Mouse (Mus musculus) heart, adult 2 months (tissue): ENCODE measurements at regions not wholly inside any gene's neighbourhood (a gene's known extent, or its start where the extent isn't known, plus 50 kb on each side); places are given as distances from the start of the nearest gene placed in this dataset.

Experiments
- DNase-seq, 2 experiments: peaks; one replicate each; pipeline ENCODE4 v3.0.0; 2021
- H3K27ac ChIP-seq: fragments of 200-600 bp; 2 replicates; pipeline ENCODE4 v1.8.1; 2022
- H3K27me3 ChIP-seq: fragments of 200-500 bp; 2 replicates; pipeline ENCODE4 v1.6.1; 2012; ENCODE audit warnings: mild to moderate bottlenecking, low read length, inconsistent platforms, mixed read lengths; ENCODE audit not compliant: control insufficient read depth, insufficient read depth
- H3K36me3 ChIP-seq: fragments of 200-500 bp; 2 replicates; pipeline ENCODE4 v1.6.1; 2012; ENCODE audit warnings: low read length, inconsistent platforms; ENCODE audit not compliant: control insufficient read depth, insufficient read depth
- H3K4me1 ChIP-seq: fragments of 200-500 bp; 2 replicates; pipeline ENCODE4 v1.6.1; 2011; ENCODE audit warnings: low read length; ENCODE audit not compliant: control insufficient read depth, insufficient read depth
- H3K4me3 ChIP-seq: fragments of 200-600 bp; 2 replicates; pipeline ENCODE4 v1.8.1; 2022
- H3K79me2 ChIP-seq: fragments of 200-500 bp; replicated peaks from 2 replicates; pipeline ENCODE4 v1.6.1; 2012; ENCODE audit warnings: mild to moderate bottlenecking, inconsistent platforms, low read length, moderate library complexity, mixed read lengths; ENCODE audit not compliant: control insufficient read depth, insufficient read depth
- H3K9ac ChIP-seq: fragments of 200-500 bp; 2 replicates; pipeline ENCODE4 v1.6.1; 2012; ENCODE audit warnings: low read depth, mild to moderate bottlenecking, control low read depth, inconsistent platforms, low read length, mixed read lengths
- CTCF ChIP-seq: fragments of 200-600 bp; IDR thresholded peaks from 2 replicates; pipeline ENCODE4 v1.8.1; 2022; ENCODE audit warnings: antibody characterized with exemption, mild to moderate bottlenecking, moderate library complexity
- EP300 ChIP-seq: fragments of 200-500 bp; IDR thresholded peaks from 2 replicates; pipeline ENCODE4 v1.6.1; 2011; ENCODE audit warnings: low read depth, low read length, control low read depth; ENCODE audit not compliant: insufficient read depth
- POLR2A ChIP-seq: fragments of 200-500 bp; IDR thresholded peaks from 2 replicates; pipeline ENCODE4 v1.6.1; 2011; ENCODE audit warnings: mild to moderate bottlenecking, low read depth, low read length, control low read depth; ENCODE audit not compliant: insufficient read depth
- WGBS: fragments of 180-500 bp; shearing (Covaris S2); methylation state at CpG from one replicate; pipeline ENCODE4 v1.1.7; 2018; 5-methylcytosine and 5-hydroxymethylcytosine counted together
- intact Hi-C: fragments of 180-260 bp; cut with DNase I; formaldehyde crosslinking; loops from one replicate; pipeline ENCODE4 v1.15.1; 2025

DNA sequence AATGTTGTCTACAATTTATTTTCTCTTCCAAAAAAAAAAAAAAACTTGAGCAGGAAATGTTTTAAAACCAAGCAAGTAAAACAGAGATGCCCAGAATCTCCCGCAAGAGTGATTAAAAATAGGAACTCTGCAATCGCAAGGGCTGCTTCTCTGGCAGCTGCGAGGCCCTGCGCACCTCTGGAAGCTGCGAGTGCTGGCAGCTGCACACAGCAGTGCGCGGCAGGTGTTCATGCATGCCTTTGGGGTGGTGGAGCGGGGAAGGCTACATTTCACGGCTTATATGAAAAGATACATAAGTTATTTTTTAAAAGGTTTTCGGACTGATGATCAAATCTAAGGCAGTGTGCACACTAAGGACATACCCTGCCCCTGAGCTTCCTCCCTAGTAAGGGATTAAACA lies 179.3 kb upstream of the Rfx3 start:
- no peaks in the 10 kb centered on the region for H3K27me3 ChIP-seq
- DNase-seq = no peak
- H3K79me2 ChIP-seq = no peaks in the 10 kb centered on the region
- no peak overlapping the region for H3K4me3 ChIP-seq
- 67% methylated on average over 10 of the region's 10 CpGs for WGBS
- no peaks in the 10 kb centered on the region for H3K36me3 ChIP-seq
- H3K9ac ChIP-seq = no peak overlapping the region
- no peak overlapping the region for H3K27ac ChIP-seq
- TF ChIP-seq EP300 (no peak), CTCF (no peak), POLR2A (no peak)
- intact Hi-C loops = no loop called here
- H3K4me1 ChIP-seq = no peaks in the 10 kb centered on the region

GRCm38 (mm10) chr19:28188363-28188762 lies 177.4 kb upstream of the Rfx3 start:
- DNase-seq = no peak
- Histone ChIP-seq H3K4me1 (no peaks in the 10 kb centered on the region), H3K79me2 (no peaks in the 10 kb centered on the region), H3K27ac (no peak overlapping the region), H3K27me3 (no peaks in the 10 kb centered on the region), H3K4me3 (no peak overlapping the region), H3K36me3 (no peaks in the 10 kb centered on the region), H3K9ac (no peak overlapping the region)
- no peak for TF ChIP-seq POLR2A
- TF ChIP-seq EP300 = no peak
- no peak for TF ChIP-seq CTCF
- intact Hi-C loops = no loop called here
- 93% methylated on average over 6 of the region's 6 CpGs for WGBS

- no peak overlapping the region for H3K27ac ChIP-seq
- no peaks in the 10 kb centered on the region for H3K27me3 ChIP-seq
- H3K36me3 ChIP-seq = no peaks in the 10 kb centered on the region
- H3K9ac ChIP-seq = no peak overlapping the region
- 81% methylated on average over 12 of the region's 12 CpGs for WGBS
- no peaks in the 10 kb centered on the region for H3K4me1 ChIP-seq
- intact Hi-C loops = no loop called here
- no peak for DNase-seq
- no peak overlapping the region for H3K4me3 ChIP-seq
- H3K79me2 ChIP-seq = no peaks in the 10 kb centered on the region
- no peak for TF ChIP-seq EP300
- TF ChIP-seq POLR2A = no peak
- TF ChIP-seq CTCF = no peak
These were observed 171.6 kb upstream of the Rfx3 start for GRCm38 (mm10) chr19:28182411-28183182.

DNA sequence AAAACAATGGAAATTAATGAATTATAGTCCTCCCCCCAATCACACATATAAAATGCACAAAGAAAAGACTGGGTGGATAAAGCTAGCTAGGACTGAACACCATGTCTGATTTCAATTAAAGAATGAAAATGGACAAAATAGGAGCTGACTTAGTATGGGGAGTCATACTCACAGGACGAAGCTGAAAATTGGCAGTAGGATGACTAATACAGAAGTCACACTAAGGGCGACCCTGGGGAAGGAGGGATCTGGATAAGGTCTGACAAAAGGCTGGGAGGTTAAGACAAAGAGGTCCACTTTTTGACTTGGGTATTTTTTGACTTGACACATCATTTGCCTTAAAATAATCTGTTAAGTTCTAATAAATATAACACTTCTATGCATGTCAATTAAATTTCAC lies 170.2 kb upstream of the Rfx3 start:
- no peak for DNase-seq
- WGBS = 59% methylated on average over 2 of the region's 2 CpGs
- Histone ChIP-seq H3K9ac (no peak overlapping the region), H3K36me3 (no peaks in the 10 kb centered on the region), H3K27me3 (no peaks in the 10 kb centered on the region), H3K27ac (no peak overlapping the region), H3K4me1 (no peaks in the 10 kb centered on the region), H3K4me3 (no peak overlapping the region), H3K79me2 (no peaks in the 10 kb centered on the region)
- TF ChIP-seq CTCF (no peak), EP300 (no peak), POLR2A (no peak)
- intact Hi-C loops = no loop called here

GRCm38 (mm10) chr19:28178114-28178513 lies 167.1 kb upstream of the Rfx3 start:
- Histone ChIP-seq H3K36me3 (no peaks in the 10 kb centered on the region), H3K9ac (no peak overlapping the region), H3K4me1 (no peaks in the 10 kb centered on the region), H3K79me2 (no peaks in the 10 kb centered on the region), H3K4me3 (no peak overlapping the region), H3K27ac (no peak overlapping the region), H3K27me3 (no peaks in the 10 kb centered on the region)
- peak in 1 of 2 experiments; percentile 10 for DNase-seq
- TF ChIP-seq EP300 = no peak
- no peak for TF ChIP-seq POLR2A
- no peak for TF ChIP-seq CTCF
- WGBS = 47% methylated on average over 6 of the region's 6 CpGs
- intact Hi-C loops = no loop called here

GRCm38 (mm10) chr19:28176821-28177220 lies 165.9 kb upstream of the Rfx3 start:
- no peaks in the 10 kb centered on the region for H3K4me1 ChIP-seq
- H3K27ac ChIP-seq = no peak overlapping the region
- H3K9ac ChIP-seq = no peak overlapping the region
- TF ChIP-seq CTCF (no peak), EP300 (no peak), POLR2A (no peak)
- no peaks in the 10 kb centered on the region for H3K36me3 ChIP-seq
- no peak overlapping the region for H3K4me3 ChIP-seq
- intact Hi-C loops = no loop called here
- WGBS = 76% methylated on average over 6 of the region's 6 CpGs
- H3K79me2 ChIP-seq = no peaks in the 10 kb centered on the region
- no peaks in the 10 kb centered on the region for H3K27me3 ChIP-seq
- no peak for DNase-seq
